Mouse (Mus musculus): ENCODE data around the gene Prpf38b.

DNA sequence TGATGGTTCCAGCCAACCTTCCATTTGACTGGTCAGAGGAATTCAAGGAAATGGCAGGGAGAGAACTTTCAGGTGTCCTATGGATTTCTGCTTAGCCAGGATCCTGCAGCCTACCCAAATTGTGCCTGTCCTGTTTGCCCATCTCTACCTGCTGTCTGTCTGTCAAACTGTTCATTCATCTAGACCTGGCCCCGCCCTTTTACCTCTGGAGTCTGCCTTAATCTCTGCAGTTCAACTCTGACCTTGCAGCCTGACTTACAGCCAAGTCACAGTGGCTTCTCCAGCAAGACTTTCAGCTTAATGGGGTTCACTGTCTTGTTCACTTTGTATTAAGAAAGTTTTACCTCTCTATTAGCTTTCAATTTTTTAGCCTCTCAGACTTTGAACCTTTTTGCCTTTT lies 14.8 kb upstream of the Prpf38b start:
- TF ChIP-seq ZC3H11A (IDR thresholded peaks at IDR 0.05; ENCODE audit: low read depth, low read length) (no peak), MAX (IDR thresholded peaks at IDR 0.05; ENCODE audit: low read length) (no peak), POLR2AphosphoS2 (IDR thresholded peaks at IDR 0.05; ENCODE audit: low read depth, low read length) (no peak), CTCF (conservative IDR thresholded peaks at IDR 0.05 in 1 of 2, IDR thresholded peaks at IDR 0.05 in 1 of 2; ENCODE audit: low read depth in 2 of 2, low read length in 2 of 2) (no peak), ZNF384 (IDR thresholded peaks at IDR 0.05; ENCODE audit: low read depth, low read length) (no peak), MAZ (IDR thresholded peaks at IDR 0.05; ENCODE audit: low read depth, low read length) (no peak), POLR2A (IDR thresholded peaks at IDR 0.05; ENCODE audit: low read depth, low read length) (no peak), EP300 (IDR thresholded peaks at IDR 0.05; ENCODE audit: low read length) (no peak), ETS1 (conservative IDR thresholded peaks at IDR 0.05; ENCODE audit: low read depth, low read length) (no peak), HCFC1 (IDR thresholded peaks at IDR 0.05; ENCODE audit: low read depth, low read length) (no peak), ELF1 (IDR thresholded peaks at IDR 0.05; ENCODE audit: low read depth, low read length) (no peak)
